Mouse (Mus musculus) limb, embryonic 14.5 days (tissue): Measurements from ENCODE around the gene Ctcfl. TPM values are rescaled to one million over a fixed set of nuclear protein-coding genes. Genes with fewer than 3 reads are reported as not detected.
"Not testable (repeated sequence)": the region's sequence is repeated elsewhere in the genome, so short reads cannot be mapped to it uniquely, and the experiment has no call there.

Experiments
- ATAC-seq: fragments of 200-750 bp; cut with Nextera tagmentation; 2 replicates; pipeline ENCODE4 v1.8.0; 2017; ENCODE audit warnings: low read depth, moderate number of reproducible peaks, moderate TSS enrichment; ENCODE audit not compliant: low FRiP score
- DNase-seq: peaks from one replicate; pipeline ENCODE4 v3.0.0-alpha.2; 2015; ENCODE audit warnings: low spot score
- H3K27ac ChIP-seq: fragments of 300-500 bp; sonication (generic); replicated peaks from 2 replicates; pipeline ENCODE4 v1.5.1; 2014; ENCODE audit warnings: low read depth, mild to moderate bottlenecking, low read length, moderate library complexity, mixed read lengths
- H3K27me3 ChIP-seq: fragments of 300-500 bp; sonication (generic); 2 replicates; pipeline ENCODE4 v1.6.1; 2014; ENCODE audit warnings: low read length, mixed read lengths; ENCODE audit not compliant: control insufficient read depth, insufficient read depth
- H3K36me3 ChIP-seq: fragments of 300-500 bp; sonication (generic); 2 replicates; pipeline ENCODE4 v1.6.1; 2014; ENCODE audit warnings: mild to moderate bottlenecking, low read length, moderate library complexity, mixed read lengths; ENCODE audit not compliant: control insufficient read depth, insufficient read depth
- H3K4me1 ChIP-seq: fragments of 300-500 bp; sonication (generic); 2 replicates; pipeline ENCODE4 v1.6.1; 2014; ENCODE audit warnings: antibody characterized with exemption, low read length, mixed read lengths; ENCODE audit not compliant: control insufficient read depth, insufficient read depth
- H3K4me2 ChIP-seq: fragments of 300-500 bp; sonication (generic); replicated peaks from 2 replicates; pipeline ENCODE4 v1.6.1; 2014; ENCODE audit warnings: low read depth, mild to moderate bottlenecking, low read length, moderate library complexity; ENCODE audit not compliant: severe bottlenecking
- H3K4me3 ChIP-seq: fragments of 300-500 bp; sonication (generic); replicated peaks from 2 replicates; pipeline ENCODE4 v1.5.1; 2014; ENCODE audit warnings: low read length
- H3K9ac ChIP-seq: fragments of 300-500 bp; sonication (generic); 2 replicates; pipeline ENCODE4 v1.6.1; 2014; ENCODE audit warnings: mild to moderate bottlenecking, low read depth, low read length, moderate library complexity; ENCODE audit not compliant: severe bottlenecking
- H3K9me3 ChIP-seq: fragments of 300-500 bp; sonication (generic); 2 replicates; pipeline ENCODE4 v1.6.1; 2016; ENCODE audit warnings: low read length; ENCODE audit not compliant: control insufficient read depth
- POLR2A ChIP-seq: fragments of 200-500 bp; IDR thresholded peaks from 2 replicates; pipeline ENCODE4 v1.8.0; 2012; ENCODE audit warnings: inconsistent platforms, mild to moderate bottlenecking, moderate library complexity, borderline replicate concordance; ENCODE audit not compliant: insufficient read depth, insufficient read length; ENCODE audit errors: extremely low read depth
- WGBS: fragments of 180-500 bp; shearing (Covaris S2); extraction: QIAGEN DNeasy Blood & Tissue Kit; methylation state at CpG from one replicate; pipeline ENCODE4 v1.1.7; 2014; 5-methylcytosine and 5-hydroxymethylcytosine counted together
- polyA plus RNA-seq, 2 experiments: library from polyadenylated mRNA; depleted of rRNA in 1 of 2; stranded (reverse) in 1 of 2; unstranded in 1 of 2; fragments of >200 nt; fragmentation: Nextera tagmentation in 1 of 2; extraction: Ambion mirVana in 1 of 2; gene quantifications; 2 replicates each; pipeline versions ENCODE4 v1.2.1 to v1.2.3; 2012 to 2014

Ctcfl gene
- polyA plus RNA-seq, 2 experiments: not detected

- no peak overlapping the region for H3K4me3 ChIP-seq
- no peak overlapping the region for H3K9ac ChIP-seq
- 50% methylated on average over 6 of the region's 6 CpGs for WGBS
- no peaks in the 10 kb centered on the region for H3K9me3 ChIP-seq
- no peak overlapping the region for H3K27ac ChIP-seq
- H3K4me1 ChIP-seq: 0 out of 2 replicates have a peak, but pooled peaks cover 3% of the 10 kb centered on the region
- no peak overlapping the region for H3K4me2 ChIP-seq
- ATAC-seq (no peak), DNase-seq (no peak)
- TF ChIP-seq POLR2A: no peak
- no peaks in the 10 kb centered on the region for H3K36me3 ChIP-seq
- no peaks in the 10 kb centered on the region for H3K27me3 ChIP-seq
Observed at GRCm38 (mm10) chr2:173108509-173109190, 10.7 kb downstream of the Ctcfl start.

- DNase-seq: peak; percentile 83
- Histone ChIP-seq H3K9ac (0 out of 2 replicates have a peak overlapping the region, but pooled peaks have one; percentile 38), H3K9me3 (no peaks in the 10 kb centered on the region), H3K27ac (no peak overlapping the region), H3K4me2 (no peak overlapping the region), H3K27me3 (no peaks in the 10 kb centered on the region), H3K36me3 (no peaks in the 10 kb centered on the region), H3K4me1 (0 out of 2 replicates have a peak, but pooled peaks cover 3% of the 10 kb centered on the region), H3K4me3 (no peak overlapping the region)
- 15% methylated on average over 14 of the region's 14 CpGs for WGBS
- 0 out of 2 replicates have a peak, but pooled peaks have one; percentile 24 for ATAC-seq
- TF ChIP-seq POLR2A: no peak
Observed at GRCm38 (mm10) chr2:173106889-173107785, 12.2 kb downstream of the Ctcfl start.

DNA sequence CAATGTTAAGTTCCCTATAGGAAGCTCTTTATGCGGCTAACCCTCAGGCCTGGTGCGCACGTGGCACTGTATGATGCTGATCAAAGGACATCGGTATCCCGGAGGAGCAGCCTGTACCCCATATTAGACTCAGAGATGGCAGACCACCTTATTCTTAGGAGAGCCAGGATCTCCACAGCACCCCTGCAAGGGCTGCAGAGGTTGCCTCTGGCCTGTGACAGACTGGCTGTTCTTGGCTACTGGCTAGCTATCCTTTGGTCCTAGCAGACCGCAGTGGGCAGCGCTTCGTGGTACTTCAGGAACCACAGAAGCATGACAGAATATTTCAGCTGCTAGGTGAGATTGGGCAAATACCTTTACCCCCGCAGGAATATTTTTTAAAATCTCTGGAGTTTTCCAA is 12.9 kb downstream of the Ctcfl start:
- Histone ChIP-seq H3K27ac (no peak overlapping the region), H3K4me1 (0 out of 2 replicates have a peak, but pooled peaks cover 3% of the 10 kb centered on the region), H3K4me3 (no peak overlapping the region), H3K9me3 (no peaks in the 10 kb centered on the region), H3K4me2 (no peak overlapping the region), H3K36me3 (no peaks in the 10 kb centered on the region), H3K9ac (no peak overlapping the region), H3K27me3 (no peaks in the 10 kb centered on the region)
- ATAC-seq: no peak
- TF ChIP-seq POLR2A: no peak
- 82% methylated on average over 9 of the region's 9 CpGs for WGBS
- DNase-seq: no peak

- H3K27ac ChIP-seq, H3K4me2 ChIP-seq, H3K27me3 ChIP-seq, H3K36me3 ChIP-seq, H3K9me3 ChIP-seq, DNase-seq, H3K4me1 ChIP-seq, ATAC-seq, H3K4me3 ChIP-seq, H3K9ac ChIP-seq: not testable (repeated sequence)
- 93% methylated on average over 10 of the region's 10 CpGs for WGBS
Observed at GRCm38 (mm10) chr2:173097337-173097736, 22.0 kb downstream of the Ctcfl start.

DNA sequence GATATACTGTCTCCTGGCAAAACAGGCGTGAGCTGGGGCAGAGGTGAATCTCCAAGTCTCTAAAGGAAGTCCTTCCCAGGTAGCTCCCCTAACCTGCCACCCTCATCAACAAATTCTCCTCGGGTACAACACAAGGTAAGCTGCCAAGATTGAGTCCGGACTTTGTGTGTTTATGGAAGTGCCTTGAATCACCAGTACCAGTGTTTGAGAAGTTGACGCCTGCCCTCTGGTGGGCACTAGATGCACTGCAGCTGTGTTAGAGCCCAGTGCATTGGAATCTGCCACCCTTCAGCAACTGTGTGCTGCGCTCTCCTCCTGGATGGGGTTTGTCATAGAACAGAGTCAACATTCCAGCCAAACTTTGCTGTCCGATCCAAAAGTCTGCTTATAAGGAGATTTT is 29.9 kb downstream of the Ctcfl start:
- H3K4me2 ChIP-seq: no peak overlapping the region
- peak; percentile 69; the same call in 1 of the 2 replicates for ATAC-seq

More for the DNA sequence above, 29.9 kb downstream of the Ctcfl start:
- Histone ChIP-seq H3K4me3 (no peak overlapping the region), H3K4me1 (no peaks in the 10 kb centered on the region), H3K36me3 (no peaks in the 10 kb centered on the region), H3K9ac (no peak overlapping the region), H3K27ac (no peak overlapping the region), H3K27me3 (no peaks in the 10 kb centered on the region), H3K9me3 (no peaks in the 10 kb centered on the region)
- TF ChIP-seq POLR2A: no peak
- DNase-seq: peak; percentile 92
- 12% methylated on average over 6 of the region's 6 CpGs for WGBS
